Mouse (Mus musculus): ENCODE measurements around the gene Defb26.

Gene Defb26

GRCm38 (mm10) chr2:152464570-152465150 is 46.8 kb downstream of the Defb26 start, which contains the start of gene Defb23:
TSS of gene Defb23 (minus strand) at chr2:152464620.
- DNase-seq, result no peak

GRCm38 (mm10) chr2:152459241-152459640 is 52.3 kb downstream of the Defb26 start:
- DNase-seq, result no peak
